Mouse (Mus musculus) erythroblast, embryonic 14.5 days (primary cell): Measurements from ENCODE around the gene Car4.

Source experiments
- GATA1 ChIP-seq: IDR thresholded peaks from 2 replicates; pipeline ENCODE4 v1.6.1; 2012; ENCODE audit warnings: low read length, inconsistent platforms, mixed read lengths
- TAL1 ChIP-seq: IDR thresholded peaks from 3 replicates; pipeline ENCODE4 v1.6.1; 2012; ENCODE audit warnings: low read length, inconsistent platforms, mixed read lengths

DNA sequence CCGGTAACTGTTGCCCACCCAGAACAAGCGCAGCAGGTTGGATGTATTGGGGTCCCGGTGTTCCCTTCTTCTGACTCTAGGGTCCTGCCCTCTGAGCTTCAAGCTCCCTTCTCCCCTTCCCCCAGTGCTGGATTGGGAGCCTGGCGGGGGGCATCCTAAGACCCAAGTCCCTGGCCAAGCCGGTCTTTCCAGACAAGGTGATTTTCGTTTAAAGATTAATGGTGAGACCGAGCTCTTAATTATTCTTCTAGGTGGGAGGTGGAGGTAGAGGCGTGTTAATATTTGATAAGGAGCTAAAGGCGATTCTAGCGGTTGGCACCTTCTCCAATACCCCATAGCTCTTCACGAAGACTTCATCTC lies 665 bp downstream of the Car4 start:
- TF ChIP-seq TAL1 (no peak), GATA1 (no peak)
